Mouse (Mus musculus) lung, adult 2 months (tissue): ENCODE results near the gene Ndufb2.

Experiments used
- CTCF ChIP-seq: fragments of 200-500 bp; IDR thresholded peaks from 2 replicates; pipeline ENCODE4 v1.5.1; 2011; ENCODE audit warnings: mild to moderate bottlenecking, low read length, control low read depth; ENCODE audit not compliant: insufficient read depth
- POLR2A ChIP-seq: fragments of 200-500 bp; IDR thresholded peaks from 2 replicates; pipeline ENCODE4 v1.6.1; 2011; ENCODE audit warnings: low read depth, mild to moderate bottlenecking, control low read depth, low read length, borderline replicate concordance; ENCODE audit errors: extremely low read depth

DNA sequence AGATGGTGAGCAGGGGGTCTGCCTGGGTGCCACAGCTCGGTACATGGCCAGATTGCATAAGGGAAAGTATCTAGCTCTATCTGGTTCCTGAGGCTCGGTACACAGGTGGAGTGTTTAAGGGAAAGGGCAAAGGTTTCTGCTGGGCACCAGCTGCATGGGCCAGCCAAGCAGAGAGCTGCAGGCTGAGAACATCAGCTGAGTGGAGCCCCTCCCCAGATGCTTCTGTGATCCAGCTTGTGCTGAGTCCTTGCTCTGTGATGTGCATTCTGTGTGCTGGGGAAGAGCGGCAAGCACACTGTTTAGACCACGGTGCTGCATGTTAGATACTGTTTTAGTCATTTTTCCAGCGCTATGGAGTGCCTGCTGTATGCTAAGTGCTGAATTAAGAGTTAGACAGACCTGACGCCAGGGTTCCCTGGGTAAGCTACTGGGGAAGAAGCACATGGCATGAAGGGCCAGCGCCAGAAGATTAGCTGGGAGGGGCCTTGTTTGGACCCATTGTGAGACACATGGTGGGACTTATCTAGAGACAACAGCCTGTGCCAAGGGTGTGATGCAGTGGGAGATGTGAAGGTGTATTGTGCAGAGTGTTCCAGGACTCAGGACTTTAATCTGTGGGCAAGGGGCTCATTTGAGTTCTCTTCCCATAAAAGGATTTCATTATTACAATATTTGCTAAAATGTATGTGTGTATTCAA lies 11.1 kb upstream of the Ndufb2 start:
- TF ChIP-seq POLR2A (no peak), CTCF (no peak)
